Mouse (Mus musculus): ENCODE measurements around the gene Spaca7. TPM values are rescaled to one million over a fixed set of nuclear protein-coding genes. Genes with fewer than 3 reads are reported as not detected.

Gene Spaca7
- not detected in 2 replicates for polyA plus RNA-seq (2012; rRNA removed)

DNA sequence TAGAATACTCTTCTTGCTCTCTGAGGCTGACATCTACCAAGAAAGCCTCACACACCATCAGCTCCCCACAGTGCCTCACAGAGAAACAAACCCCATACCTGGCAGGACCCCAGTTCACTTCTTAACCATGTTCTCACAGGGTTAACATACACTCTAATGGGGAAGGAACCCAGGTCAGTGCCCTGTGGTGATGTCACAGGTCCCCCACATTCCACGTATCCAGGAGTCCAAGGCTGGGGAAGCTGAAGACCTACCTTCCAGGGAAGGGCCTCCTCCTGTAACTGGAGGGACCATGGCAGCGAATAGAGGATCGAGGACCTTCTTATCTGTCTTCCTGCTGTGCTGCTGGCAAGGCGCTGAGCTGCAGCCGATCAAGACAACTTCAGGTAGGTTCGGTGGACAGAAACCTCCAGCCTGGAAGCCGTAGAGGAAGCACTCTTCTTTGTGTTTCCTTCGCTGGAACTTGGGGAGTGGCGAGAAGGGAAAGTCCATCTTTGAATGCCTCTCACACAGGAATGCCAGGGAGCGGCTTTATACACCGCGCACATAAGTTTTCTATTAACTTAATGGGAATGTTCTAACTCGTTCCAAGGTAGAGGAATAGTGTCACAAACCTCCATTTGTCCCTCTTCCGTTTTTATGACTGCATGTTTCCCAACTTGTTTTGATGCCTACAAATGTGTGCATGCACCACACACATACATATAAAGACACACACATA lies at the start of gene Spaca7:
Gene Spaca7, plus strand, starts transcription at position 216 of the 721 bp plus-strand sequence.
- no peak within 1 kb of the TSS for H3K4me3 ChIP-seq (replicated peaks; ENCODE audit: extremely low read depth, low read depth, low read length)
- WGBS, result 49% methylated on average over 14 of the region's 14 CpGs
- TF ChIP-seq POLR2A (IDR thresholded peaks at IDR 0.05; ENCODE audit: borderline replicate concordance, extremely low read depth, low read depth, low read length), result no peak
- TF ChIP-seq CTCF (IDR thresholded peaks at IDR 0.05; ENCODE audit: insufficient read depth, low read length), result no peak
- H3K4me1 ChIP-seq (ENCODE audit: control insufficient read depth, insufficient read depth, low read length), result no peaks in the 10 kb centered on the region
- DNase-seq, result no peak

DNA sequence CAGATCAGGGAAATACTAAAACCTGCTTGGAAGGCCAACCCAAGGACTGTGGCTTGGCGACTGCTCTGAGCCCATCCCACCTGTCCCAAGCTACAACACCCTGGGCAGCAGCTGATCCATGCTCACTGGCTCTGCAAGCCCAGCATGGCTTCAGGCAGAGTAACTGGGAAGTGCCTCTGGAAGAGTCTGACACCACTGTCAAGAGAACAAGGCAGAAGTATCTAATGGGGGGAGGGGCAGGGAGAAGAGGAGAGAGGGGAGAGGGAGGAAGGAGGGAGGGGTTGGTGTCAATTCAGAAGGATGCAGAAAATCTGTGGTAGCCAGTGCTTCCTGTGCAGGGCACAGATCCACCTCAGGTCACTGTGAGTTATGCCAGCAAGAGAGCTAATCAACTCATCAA lies 48.5 kb upstream of the Spaca7 start:
- WGBS, result 3% methylated on average over 1 of the region's 1 CpGs
- Histone ChIP-seq H3K4me1 (ENCODE audit: control insufficient read depth, insufficient read depth, low read length) (no peaks in the 10 kb centered on the region), H3K4me3 (replicated peaks; ENCODE audit: extremely low read depth, low read depth, low read length) (no peak overlapping the region)
- no peak for DNase-seq
- TF ChIP-seq POLR2A (IDR thresholded peaks at IDR 0.05; ENCODE audit: borderline replicate concordance, extremely low read depth, low read depth, low read length) (no peak), CTCF (IDR thresholded peaks at IDR 0.05; ENCODE audit: insufficient read depth, low read length) (no peak)

DNA sequence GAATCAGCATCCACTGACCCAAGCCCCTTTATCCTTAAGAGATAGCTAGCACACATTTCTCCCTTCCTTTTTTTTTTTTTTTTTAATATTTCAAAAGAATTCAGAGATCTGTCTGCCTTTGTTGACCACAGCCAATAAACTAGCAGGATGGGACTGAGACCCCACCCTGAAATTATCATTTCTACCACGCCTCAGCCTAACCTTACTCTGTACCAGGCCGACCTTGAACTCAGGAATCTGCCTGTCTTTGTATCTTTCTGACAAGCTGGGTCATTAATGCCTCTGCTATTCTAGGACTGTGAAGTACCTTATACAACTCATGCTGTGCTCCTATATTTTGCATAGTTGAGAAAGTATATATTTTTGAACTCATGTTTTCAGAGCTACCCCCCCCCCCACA lies 44.2 kb upstream of the Spaca7 start:
- no peak overlapping the region for H3K4me3 ChIP-seq (replicated peaks; ENCODE audit: extremely low read depth, low read depth, low read length)
- no peaks in the 10 kb centered on the region for H3K4me1 ChIP-seq (ENCODE audit: control insufficient read depth, insufficient read depth, low read length)
- WGBS, result 66% methylated on average over 2 of the region's 2 CpGs
- DNase-seq, result no peak
- TF ChIP-seq CTCF (IDR thresholded peaks at IDR 0.05; ENCODE audit: insufficient read depth, low read length) (no peak), POLR2A (IDR thresholded peaks at IDR 0.05; ENCODE audit: borderline replicate concordance, extremely low read depth, low read depth, low read length) (no peak)

DNA sequence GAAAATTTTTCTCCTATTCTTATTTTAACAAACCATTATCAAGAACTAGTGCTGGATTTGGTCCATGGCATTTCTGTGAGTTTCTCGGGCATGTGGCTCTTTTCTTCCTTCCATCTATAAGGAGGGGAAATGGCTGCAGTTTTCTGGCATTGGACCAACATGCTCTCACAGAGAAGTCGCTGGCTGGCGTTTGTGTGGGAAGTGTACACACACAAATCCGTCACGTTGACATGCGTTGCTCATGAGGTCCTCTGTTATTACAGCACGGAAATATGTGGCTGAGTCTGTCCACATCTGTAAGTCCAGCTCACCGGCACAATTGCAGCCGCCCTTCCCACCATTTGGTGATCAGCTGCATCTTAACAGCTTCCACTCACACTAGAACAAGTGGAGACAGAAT lies 37.2 kb upstream of the Spaca7 start:
- Histone ChIP-seq H3K4me3 (replicated peaks; ENCODE audit: extremely low read depth, low read depth, low read length) (no peak overlapping the region), H3K4me1 (ENCODE audit: control insufficient read depth, insufficient read depth, low read length) (no peaks in the 10 kb centered on the region)
- 21% methylated on average over 9 of the region's 9 CpGs for WGBS
- no peak for DNase-seq
- no peak for TF ChIP-seq CTCF (IDR thresholded peaks at IDR 0.05; ENCODE audit: insufficient read depth, low read length)

DNA sequence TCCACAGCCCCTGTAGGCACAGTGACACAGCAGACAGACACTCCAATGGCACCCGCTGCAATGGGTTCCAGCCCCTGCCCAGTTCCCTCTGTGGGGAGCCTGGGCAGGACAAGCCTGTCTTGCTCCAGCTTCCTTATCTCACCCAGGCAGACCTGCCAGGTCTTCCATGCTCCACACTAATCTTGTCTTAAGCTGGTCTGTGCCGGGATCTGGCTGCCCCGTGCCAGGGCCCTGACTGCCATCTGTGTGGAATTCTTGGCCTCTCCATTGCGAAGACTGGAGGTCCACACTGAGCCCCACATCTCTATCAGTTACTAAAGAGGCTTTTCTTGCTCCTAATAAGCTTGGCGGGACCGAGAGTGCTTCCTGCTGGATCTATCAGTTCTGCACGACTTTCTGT lies 36.5 kb upstream of the Spaca7 start:
- TF ChIP-seq POLR2A (IDR thresholded peaks at IDR 0.05; ENCODE audit: borderline replicate concordance, extremely low read depth, low read depth, low read length), result no peak
- TF ChIP-seq CTCF (IDR thresholded peaks at IDR 0.05; ENCODE audit: insufficient read depth, low read length), result no peak
- 78% methylated on average over 7 of the region's 7 CpGs for WGBS
- Histone ChIP-seq H3K4me3 (replicated peaks; ENCODE audit: extremely low read depth, low read depth, low read length) (no peak overlapping the region), H3K4me1 (ENCODE audit: control insufficient read depth, insufficient read depth, low read length) (no peaks in the 10 kb centered on the region)
- no peak for DNase-seq

DNA sequence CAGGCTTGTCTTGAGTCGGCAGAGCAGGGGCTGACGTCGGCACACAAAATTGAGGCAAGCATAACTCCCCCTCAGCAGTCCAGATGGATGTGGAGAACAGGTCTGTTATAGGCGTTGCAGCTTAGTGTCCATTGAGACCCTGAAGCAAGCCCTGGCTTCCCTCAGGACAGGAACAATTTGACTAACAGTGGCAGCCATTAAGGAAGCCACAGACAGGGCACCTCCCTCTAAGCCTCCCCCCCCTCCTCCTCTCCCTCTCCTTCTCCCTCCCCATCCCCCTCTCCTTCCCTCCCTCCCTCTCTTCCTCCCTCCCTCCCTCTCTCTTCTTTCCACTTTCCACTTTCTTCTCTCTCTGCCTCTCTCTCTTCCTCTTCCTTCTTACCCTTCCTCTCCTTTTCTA lies 27.6 kb upstream of the Spaca7 start:
- 66% methylated on average over 4 of the region's 4 CpGs for WGBS
- TF ChIP-seq CTCF (IDR thresholded peaks at IDR 0.05; ENCODE audit: insufficient read depth, low read length), result no peak
- TF ChIP-seq POLR2A (IDR thresholded peaks at IDR 0.05; ENCODE audit: borderline replicate concordance, extremely low read depth, low read depth, low read length), result no peak

DNA sequence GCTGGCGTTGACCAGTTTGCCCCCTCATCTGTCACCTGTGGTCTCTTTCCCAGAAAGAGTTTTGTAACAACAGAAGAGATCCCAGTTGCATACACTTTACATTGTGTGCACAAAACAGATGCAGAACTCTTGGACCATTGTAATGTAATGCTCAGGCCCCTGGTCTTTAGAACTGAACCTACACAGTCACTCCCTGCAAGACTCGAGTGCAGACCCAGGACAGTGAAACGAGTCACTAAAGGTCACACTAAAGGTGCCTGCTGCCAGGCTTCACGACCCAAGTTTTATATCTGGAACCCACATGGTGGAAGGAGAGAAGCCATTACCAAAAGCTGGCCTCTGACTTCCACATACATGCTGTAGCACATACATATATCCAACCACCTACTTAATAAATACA lies 27.2 kb upstream of the Spaca7 start:
- no peak overlapping the region for H3K4me3 ChIP-seq (replicated peaks; ENCODE audit: extremely low read depth, low read depth, low read length)
- DNase-seq, result no peak
- 53% methylated on average over 4 of the region's 4 CpGs for WGBS
- no peaks in the 10 kb centered on the region for H3K4me1 ChIP-seq (ENCODE audit: control insufficient read depth, insufficient read depth, low read length)
- no peak for TF ChIP-seq CTCF (IDR thresholded peaks at IDR 0.05; ENCODE audit: insufficient read depth, low read length)
- no peak for TF ChIP-seq POLR2A (IDR thresholded peaks at IDR 0.05; ENCODE audit: borderline replicate concordance, extremely low read depth, low read depth, low read length)

More for the DNA sequence above, 27.6 kb upstream of the Spaca7 start:
- DNase-seq, result no peak
- H3K4me3 ChIP-seq (replicated peaks; ENCODE audit: extremely low read depth, low read depth, low read length), result no peak overlapping the region
- H3K4me1 ChIP-seq (ENCODE audit: control insufficient read depth, insufficient read depth, low read length), result no peaks in the 10 kb centered on the region

DNA sequence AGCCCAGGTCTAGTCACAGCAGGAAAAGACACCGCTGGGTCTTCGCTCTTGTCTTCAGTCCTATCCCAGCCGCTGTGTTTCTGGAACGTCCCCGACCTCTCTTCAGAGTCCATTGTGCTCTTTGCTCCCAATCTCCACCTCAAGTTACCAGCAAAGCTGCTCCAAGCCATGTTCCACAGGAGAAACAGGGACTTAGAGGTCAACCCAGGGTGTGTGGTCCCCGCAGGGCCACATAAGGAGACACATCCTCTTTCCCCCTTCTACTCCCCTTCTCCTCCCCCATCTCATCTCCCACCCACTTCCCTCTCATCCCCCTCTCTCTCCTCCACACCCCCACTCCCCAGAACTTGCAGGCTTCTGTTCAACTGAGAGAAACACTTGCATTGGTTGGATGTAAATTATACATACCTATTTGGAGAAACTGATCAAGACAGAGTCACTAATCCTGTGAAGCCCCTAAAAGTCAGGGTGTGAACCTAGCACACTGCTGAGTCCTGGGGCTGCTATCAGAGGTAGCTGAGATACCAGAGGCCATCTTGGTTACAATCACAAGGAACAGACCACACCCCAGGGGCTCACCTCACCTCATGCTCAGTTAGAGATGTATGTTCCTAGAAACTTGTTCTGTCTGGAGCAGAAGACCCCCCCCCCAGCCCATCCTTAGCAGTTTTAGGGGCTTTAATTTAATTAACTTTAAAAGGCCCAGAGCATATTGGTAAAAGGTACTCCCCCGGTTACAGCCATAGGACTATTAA lies 25.2 kb upstream of the Spaca7 start:
- WGBS, result 68% methylated on average over 7 of the region's 7 CpGs
- TF ChIP-seq CTCF (IDR thresholded peaks at IDR 0.05; ENCODE audit: insufficient read depth, low read length) (no peak), POLR2A (IDR thresholded peaks at IDR 0.05; ENCODE audit: borderline replicate concordance, extremely low read depth, low read depth, low read length) (no peak)
- Histone ChIP-seq H3K4me3 (replicated peaks; ENCODE audit: extremely low read depth, low read depth, low read length) (no peak overlapping the region), H3K4me1 (ENCODE audit: control insufficient read depth, insufficient read depth, low read length) (no peaks in the 10 kb centered on the region)
- DNase-seq, result no peak

DNA sequence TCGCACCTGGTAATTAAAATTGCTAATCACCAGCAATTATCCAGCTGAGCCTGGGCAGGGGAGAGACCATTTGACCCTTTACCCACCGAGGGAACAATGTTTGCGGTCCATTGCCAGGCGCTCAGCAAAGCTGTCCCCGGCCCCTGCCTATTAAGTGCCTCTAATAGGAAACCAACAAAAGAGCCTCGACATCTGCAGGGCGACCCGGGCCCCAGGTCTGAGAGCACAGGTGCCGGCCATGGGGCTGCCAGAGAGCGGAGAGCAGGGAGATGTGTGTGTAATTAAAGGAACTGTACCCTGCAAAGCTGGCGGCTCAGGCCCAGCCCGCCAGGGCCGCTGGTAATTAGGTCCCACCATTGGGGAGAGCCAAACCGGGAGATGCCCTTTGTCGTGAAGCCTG lies 24.6 kb upstream of the Spaca7 start:
- Histone ChIP-seq H3K4me1 (ENCODE audit: control insufficient read depth, insufficient read depth, low read length) (no peaks in the 10 kb centered on the region), H3K4me3 (replicated peaks; ENCODE audit: extremely low read depth, low read depth, low read length) (no peak overlapping the region)
- TF ChIP-seq POLR2A (IDR thresholded peaks at IDR 0.05; ENCODE audit: borderline replicate concordance, extremely low read depth, low read depth, low read length) (no peak), CTCF (IDR thresholded peaks at IDR 0.05; ENCODE audit: insufficient read depth, low read length) (no peak)
- 27% methylated on average over 15 of the region's 15 CpGs for WGBS
- DNase-seq, result no peak

DNA sequence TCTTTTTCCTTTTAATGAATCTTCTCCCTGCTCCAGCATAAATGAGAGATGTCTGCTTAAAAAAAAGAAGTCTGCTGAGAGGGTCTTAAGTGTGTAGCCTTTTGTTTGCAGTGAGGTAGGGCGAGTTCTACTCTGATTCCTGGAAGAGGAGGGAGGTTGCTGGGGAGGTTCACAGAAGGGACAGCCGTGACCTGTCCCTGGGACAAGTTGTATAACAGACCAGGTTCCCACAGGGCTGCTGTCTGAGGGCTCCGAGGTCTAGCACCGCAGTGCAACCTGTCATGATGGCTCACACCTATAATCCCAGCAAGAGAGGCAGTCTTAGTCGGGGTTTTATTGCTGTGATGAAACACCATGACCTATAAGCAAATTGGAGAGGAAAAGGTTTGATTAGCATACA lies 24.1 kb upstream of the Spaca7 start:
- TF ChIP-seq CTCF (IDR thresholded peaks at IDR 0.05; ENCODE audit: insufficient read depth, low read length) (no peak), POLR2A (IDR thresholded peaks at IDR 0.05; ENCODE audit: borderline replicate concordance, extremely low read depth, low read depth, low read length) (no peak)
- H3K4me3 ChIP-seq (replicated peaks; ENCODE audit: extremely low read depth, low read depth, low read length), result no peak overlapping the region
- DNase-seq, result no peak
- H3K4me1 ChIP-seq (ENCODE audit: control insufficient read depth, insufficient read depth, low read length), result no peaks in the 10 kb centered on the region
- 56% methylated on average over 5 of the region's 5 CpGs for WGBS

Measured in lung, adult 2 months (tissue).